Mouse (Mus musculus) kidney, adult 2 months (tissue): ENCODE data around the gene Mcu. TPM values are rescaled to one million over a fixed set of nuclear protein-coding genes. Genes with fewer than 3 reads are reported as not detected.

Experiments used
- DNase-seq: peaks from one replicate; pipeline ENCODE4 v3.0.0; 2021
- H3K27ac ChIP-seq: fragments of 200-500 bp; 2 replicates; pipeline ENCODE4 v1.5.1; 2012; ENCODE audit warnings: low read depth, low read length, control low read depth, inconsistent platforms; ENCODE audit not compliant: insufficient read depth
- H3K27me3 ChIP-seq: fragments of 200-500 bp; replicated peaks from 2 replicates; pipeline ENCODE4 v1.6.1; 2012; ENCODE audit warnings: mild to moderate bottlenecking, moderate library complexity, low read length, inconsistent platforms; ENCODE audit not compliant: control insufficient read depth, insufficient read depth
- H3K36me3 ChIP-seq: fragments of 200-500 bp; 2 replicates; pipeline ENCODE4 v1.6.1; 2012; ENCODE audit warnings: mild to moderate bottlenecking, moderate library complexity, low read length, inconsistent platforms; ENCODE audit not compliant: control insufficient read depth, insufficient read depth
- H3K4me1 ChIP-seq: fragments of 200-500 bp; 2 replicates; pipeline ENCODE4 v1.6.1; 2011; ENCODE audit warnings: low read length; ENCODE audit not compliant: control insufficient read depth, insufficient read depth
- H3K4me3 ChIP-seq: fragments of 200-500 bp; 2 replicates; pipeline ENCODE4 v1.5.1; 2011; ENCODE audit warnings: mild to moderate bottlenecking, low read depth, low read length, control low read depth; ENCODE audit not compliant: insufficient read depth
- CTCF ChIP-seq: fragments of 200-500 bp; conservative IDR thresholded peaks from 2 replicates; pipeline ENCODE4 v1.5.1; 2011; ENCODE audit warnings: low read depth, mild to moderate bottlenecking, control low read depth, low read length, moderate library complexity, mixed read lengths; ENCODE audit not compliant: insufficient read depth, insufficient read length
- POLR2A ChIP-seq: fragments of 200-500 bp; IDR thresholded peaks from one replicate; pipeline ENCODE4 v1.6.1; 2011; ENCODE audit warnings: low read depth, low read length, control low read depth
- WGBS: fragments of 180-500 bp; shearing (Covaris S2); methylation state at CpG from one replicate; pipeline ENCODE4 v1.1.7; 2018; 5-methylcytosine and 5-hydroxymethylcytosine counted together
- polyA plus RNA-seq: library from polyadenylated mRNA; depleted of rRNA; stranded (reverse); fragments of >200 nt; gene quantifications from 2 replicates; pipeline ENCODE4 v1.2.3, GENCODE M21; 2012; rRNA removed

The Mcu gene
- polyA plus RNA-seq, 1 experiment: 16.2 TPM

DNA sequence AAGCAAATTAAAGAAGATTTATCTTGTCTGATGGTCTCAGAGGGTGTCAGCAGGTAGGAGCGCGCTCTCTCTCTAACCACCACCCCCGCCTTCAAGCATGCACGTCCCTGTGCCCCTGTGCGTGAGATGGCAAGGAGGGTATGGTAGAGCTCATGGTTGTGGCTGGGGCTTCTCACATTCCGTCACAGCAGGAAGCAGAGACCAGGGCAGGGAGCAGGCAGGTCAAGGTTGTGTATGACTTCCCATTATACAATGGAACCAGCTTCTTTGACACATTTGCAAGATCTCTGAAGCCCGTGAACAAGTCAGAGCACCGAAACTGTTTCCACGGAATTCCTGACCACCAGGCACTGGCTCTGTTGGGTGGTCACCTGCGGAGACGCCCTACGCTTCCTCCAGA lies 206.2 kb downstream of the Mcu start:
- no peaks in the 10 kb centered on the region for H3K27me3 ChIP-seq
- no peaks in the 10 kb centered on the region for H3K36me3 ChIP-seq
- no peak overlapping the region for H3K4me3 ChIP-seq
- no peak for DNase-seq
- 62% methylated on average over 12 of the region's 12 CpGs for WGBS
- H3K27ac ChIP-seq: no peak overlapping the region
- no peaks in the 10 kb centered on the region for H3K4me1 ChIP-seq
- TF ChIP-seq CTCF: no peak
- no peak for TF ChIP-seq POLR2A

DNA sequence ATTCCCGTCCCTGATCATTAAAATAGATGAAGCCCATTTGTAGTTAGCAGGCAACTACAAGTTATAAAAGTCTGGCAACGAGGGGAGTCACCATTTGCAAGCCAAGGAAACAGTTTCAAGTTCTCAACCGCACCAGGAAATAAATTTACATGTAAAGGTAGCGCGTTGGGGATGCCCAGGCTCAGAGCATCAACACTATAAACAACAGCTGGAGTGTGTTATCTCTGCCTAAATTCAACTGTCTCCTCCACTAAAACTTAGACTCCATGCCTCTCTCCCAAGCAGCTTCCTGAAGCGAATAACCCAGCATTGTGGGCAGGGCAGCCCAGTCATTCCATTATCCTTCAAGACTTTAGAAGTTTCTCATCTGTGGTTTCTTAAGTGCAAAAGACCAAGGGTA lies 208.0 kb downstream of the Mcu start:
- Histone ChIP-seq H3K27ac (no peak overlapping the region), H3K4me3 (no peak overlapping the region), H3K36me3 (no peaks in the 10 kb centered on the region), H3K27me3 (no peaks in the 10 kb centered on the region), H3K4me1 (no peaks in the 10 kb centered on the region)
- TF ChIP-seq CTCF (no peak), POLR2A (no peak)
- 24% methylated on average over 6 of the region's 6 CpGs for WGBS
- no peak for DNase-seq

DNA sequence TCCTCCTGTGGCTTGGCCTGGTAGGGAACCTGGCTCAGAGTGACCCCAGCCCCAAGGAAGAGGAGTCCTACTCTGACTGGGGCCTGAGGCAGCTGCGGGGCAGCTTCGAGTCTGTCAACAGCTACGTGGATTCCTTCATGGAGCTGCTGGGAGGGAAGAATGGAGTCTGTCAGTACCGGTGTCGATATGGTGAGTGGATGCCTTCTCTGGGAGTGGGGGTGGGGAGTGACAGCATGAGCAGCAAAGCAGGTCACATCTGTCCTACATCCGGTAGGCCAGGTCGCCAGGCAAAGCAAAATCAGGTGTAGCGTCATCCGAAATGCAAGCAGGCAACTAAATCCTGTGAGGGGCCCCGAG lies 212.7 kb downstream of the Mcu start:
- Histone ChIP-seq H3K27ac (no peak overlapping the region), H3K4me1 (no peaks in the 10 kb centered on the region), H3K27me3 (no peaks in the 10 kb centered on the region), H3K36me3 (no peaks in the 10 kb centered on the region), H3K4me3 (no peak overlapping the region)
- TF ChIP-seq CTCF: no peak
- no peak for TF ChIP-seq POLR2A
- no peak for DNase-seq
- 85% methylated on average over 10 of the region's 10 CpGs for WGBS

DNA sequence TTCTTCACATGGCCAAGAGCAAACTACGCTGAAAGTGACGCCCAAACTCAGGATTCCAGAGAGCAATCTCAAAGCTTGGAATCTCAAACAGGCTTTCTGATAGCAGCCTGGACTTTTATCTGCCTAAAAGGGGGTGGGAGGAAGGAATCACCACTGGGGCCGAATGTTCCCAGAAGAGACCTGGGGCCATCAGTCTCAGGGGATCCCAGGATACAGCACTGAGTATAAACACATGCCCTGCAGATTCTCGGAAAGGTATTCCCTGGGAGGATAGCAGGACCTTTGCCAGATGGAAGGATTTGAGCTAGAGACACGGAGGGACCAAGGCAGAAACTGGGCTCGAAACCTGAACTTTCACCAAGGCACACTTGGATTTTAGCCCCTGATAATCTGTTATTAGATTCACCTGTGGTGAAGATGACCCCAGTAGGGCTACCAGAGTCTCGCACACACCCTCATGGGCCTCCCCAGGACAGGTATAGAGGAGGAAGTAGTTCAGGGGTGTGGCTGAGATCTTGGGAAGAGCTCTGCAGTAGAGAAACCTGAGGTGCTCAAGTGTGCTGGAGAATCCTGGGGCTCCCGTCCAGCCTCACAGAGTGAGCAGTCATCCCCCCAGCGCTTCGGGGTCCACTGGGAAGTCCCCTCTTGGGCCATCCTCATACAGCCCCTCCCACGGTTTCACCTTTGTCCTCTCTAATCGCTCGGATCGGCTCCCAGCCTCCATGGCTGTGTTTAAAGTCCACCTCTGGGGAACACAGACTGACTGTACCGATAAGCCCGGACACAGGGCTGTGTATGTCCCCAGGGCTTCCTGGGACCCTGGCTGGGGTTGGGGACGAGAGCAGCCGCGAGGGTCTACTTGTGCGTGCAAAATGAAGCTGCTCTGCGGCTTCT lies 213.3 kb downstream of the Mcu start, which contains the start of gene Pla2g12b:
Pla2g12b (plus strand) TSS at position 762 of the 894 bp plus-strand sequence.
- 68% methylated on average over 21 of the region's 21 CpGs for WGBS
- no peak for DNase-seq
- Histone ChIP-seq H3K4me1 (no peaks in the 10 kb centered on the region), H3K4me3 (no peak within 1 kb of the TSS), H3K36me3 (no peaks in the 10 kb centered on the region), H3K27ac (no peak within 1 kb of the TSS), H3K27me3 (no peaks in the 10 kb centered on the region)
- no peak for TF ChIP-seq CTCF
- no peak for TF ChIP-seq POLR2A

Other genes with a start within 250 kb of the Mcu start
- gene Gm10273, start 221.1 kb downstream of the Mcu start, polyA plus RNA-seq: 10.3 and 15.9 TPM in 2 replicates
- 0.31 and 0.76 TPM in 2 replicates for gene Pla2g12b, start 213.0 kb downstream of the Mcu start, polyA plus RNA-seq
- gene Oit3, start 174.9 kb downstream of the Mcu start, polyA plus RNA-seq: 1.0 and 1.4 TPM in 2 replicates
- gene Gm10322, start 629 bp downstream of the Mcu start, polyA plus RNA-seq: 0.56 TPM in 1 of 2 replicates, not detected in the other
- gene Micu1, start 85.8 kb upstream of the Mcu start, polyA plus RNA-seq: 59.0 and 61.2 TPM in 2 replicates